Mouse (Mus musculus): ENCODE measurements around the gene Olfr711.

The Olfr711 gene

DNA sequence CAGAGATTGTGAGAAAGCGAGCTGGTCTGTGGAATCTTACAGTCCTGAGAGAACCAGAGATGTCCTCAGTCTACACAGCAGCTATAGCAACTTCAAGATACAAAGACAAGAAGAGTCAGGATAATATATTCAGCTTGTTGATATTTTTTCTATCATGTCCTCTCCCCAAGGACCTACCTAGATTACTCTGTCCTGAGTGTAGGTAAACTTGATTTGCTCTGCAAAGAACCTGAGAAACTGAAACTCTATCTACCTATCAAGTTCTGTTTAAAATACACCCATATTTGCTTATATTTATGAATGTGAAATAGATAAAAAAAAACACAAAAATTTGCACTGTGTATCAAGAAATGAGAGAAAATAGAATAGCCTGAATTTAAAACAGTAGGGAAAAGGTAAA, at the start of gene Olfr711:
TSS of gene Olfr711 (minus strand) at position 101 of the 400 bp plus-strand sequence.
- 71% methylated on average over 1 of the region's 1 CpGs for WGBS

DNA sequence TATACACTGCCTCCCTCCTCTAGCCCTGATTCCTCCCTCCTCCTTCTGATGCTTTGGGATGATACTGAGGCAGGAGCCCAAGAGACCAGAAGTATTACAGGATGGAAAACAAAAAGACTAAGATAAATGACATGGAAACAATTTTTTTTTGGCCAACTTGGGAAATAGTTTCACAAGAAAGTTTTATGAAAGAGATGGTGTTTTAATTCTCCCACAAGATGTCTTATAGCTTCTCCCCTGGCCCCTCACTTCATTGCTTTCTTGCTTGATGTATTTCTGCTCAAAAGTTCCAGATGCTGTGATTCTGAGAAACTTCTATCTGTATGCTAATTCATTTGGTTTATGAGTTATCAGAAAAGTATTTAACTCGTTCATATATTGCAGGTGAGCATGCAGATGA, 30.7 kb upstream of the Olfr711 start, which contains the start of gene Olfr2:
TSS of gene Olfr2 (minus strand) at position 101 of the 400 bp plus-strand sequence.
- whole genome bisulfite sequencing, result 48% methylated on average over 1 of the region's 1 CpGs

DNA sequence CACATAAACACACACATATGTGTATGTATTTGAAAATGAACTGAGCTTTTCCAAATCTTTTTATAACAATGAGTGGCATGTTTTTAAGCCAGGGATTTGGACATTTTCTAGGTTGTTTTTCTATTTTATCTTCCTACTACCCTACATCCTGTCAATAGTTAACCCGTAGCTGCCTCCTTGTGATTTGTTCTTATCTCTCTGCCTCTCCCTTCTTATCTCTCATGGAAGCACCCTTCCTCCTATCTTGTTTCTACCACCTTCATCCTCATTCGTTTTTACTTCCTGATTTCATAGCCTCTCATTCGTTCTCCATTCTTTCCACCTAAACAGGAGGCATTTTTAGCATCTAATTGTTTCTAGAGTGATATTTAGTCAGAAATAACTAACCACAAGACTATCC, 28.9 kb upstream of the Olfr711 start:
- 59% methylated on average over 3 of the region's 3 CpGs for WGBS

DNA sequence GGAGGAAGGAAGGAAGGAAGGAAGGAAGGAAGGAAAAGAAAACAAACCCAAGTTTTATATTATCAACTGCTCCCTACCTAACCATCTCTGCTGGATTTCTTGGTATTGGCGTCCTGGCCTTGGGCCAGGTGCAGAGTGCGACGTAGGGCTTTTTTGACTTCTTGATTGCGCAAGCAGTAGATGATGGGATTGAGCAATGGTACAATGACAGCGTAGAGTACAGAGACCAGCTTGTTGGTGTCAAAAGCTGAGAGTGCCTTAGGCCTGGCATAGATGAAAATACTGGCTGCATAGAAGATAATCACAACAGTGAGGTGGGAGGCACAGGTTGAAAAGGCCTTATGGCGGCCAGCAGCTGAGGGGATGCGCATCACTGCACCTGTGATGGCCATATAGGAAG, 25.5 kb upstream of the Olfr711 start:
- WGBS, result 87% methylated on average over 7 of the region's 7 CpGs

DNA sequence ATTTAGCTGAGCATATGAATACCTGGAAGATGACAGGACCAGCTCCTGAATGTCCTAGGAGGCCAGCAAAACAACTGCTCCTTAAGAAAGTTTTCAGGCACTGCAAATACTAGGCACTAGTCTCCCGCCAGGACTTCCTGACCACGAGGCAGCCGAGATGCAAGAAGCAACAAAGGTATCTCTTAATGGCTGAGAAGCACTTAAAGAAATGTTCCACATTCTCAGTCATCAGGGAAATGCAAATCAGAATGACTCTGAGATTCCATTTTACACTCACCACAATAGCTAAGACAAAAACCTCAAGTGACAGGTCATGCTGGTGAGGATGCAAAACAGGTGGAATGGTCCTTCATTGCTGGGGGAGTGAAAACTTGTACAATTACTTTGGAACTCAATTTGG, 10.0 kb upstream of the Olfr711 start:
- 88% methylated on average over 3 of the region's 3 CpGs for WGBS

DNA sequence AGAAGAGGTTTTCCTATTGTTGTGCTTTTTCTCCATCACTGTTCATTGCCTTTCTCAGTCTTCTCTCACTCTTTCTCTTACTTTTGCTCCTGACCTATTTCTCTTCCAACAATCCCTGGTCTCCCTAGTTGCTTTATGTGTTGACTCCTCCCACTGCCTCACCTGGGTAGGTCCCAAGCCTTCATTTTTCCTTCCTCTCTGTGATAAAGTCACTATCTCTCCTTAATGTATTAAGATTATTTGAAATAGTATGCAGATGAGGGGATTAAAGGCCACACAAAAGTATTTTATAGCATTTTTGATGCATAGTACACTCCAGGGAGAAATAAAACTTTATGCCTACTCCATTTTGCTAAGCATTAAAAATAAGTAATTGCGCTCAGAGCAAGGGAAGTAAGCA, 11.4 kb downstream of the Olfr711 start, which contains the start of gene Olfr6:
TSS of gene Olfr6 (minus strand) at position 101 of the 400 bp plus-strand sequence.
- 83% methylated on average over 1 of the region's 1 CpGs for WGBS

DNA sequence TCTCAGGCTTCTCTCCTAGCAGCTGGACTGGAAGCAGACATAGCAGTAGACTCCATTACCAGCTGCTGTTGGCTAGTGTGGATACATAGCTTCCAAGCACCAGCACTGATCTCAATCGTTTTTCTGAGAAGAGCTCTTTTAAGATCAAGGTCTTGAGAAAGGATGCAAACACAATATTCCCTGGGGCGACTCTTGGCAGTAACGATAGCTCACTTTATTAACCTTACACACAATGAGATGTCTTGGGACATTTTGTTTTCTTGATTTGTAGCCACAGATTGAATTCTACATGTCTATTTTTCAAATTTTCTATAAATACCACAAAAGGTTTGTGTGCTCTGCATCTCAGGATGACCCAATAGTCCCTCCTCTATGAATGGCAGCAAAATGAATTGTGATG, 27.0 kb downstream of the Olfr711 start, which contains the start of gene Olfr710:
TSS of gene Olfr710 (minus strand) at position 101 of the 400 bp plus-strand sequence.
- WGBS, result 73% methylated on average over 3 of the region's 3 CpGs

DNA sequence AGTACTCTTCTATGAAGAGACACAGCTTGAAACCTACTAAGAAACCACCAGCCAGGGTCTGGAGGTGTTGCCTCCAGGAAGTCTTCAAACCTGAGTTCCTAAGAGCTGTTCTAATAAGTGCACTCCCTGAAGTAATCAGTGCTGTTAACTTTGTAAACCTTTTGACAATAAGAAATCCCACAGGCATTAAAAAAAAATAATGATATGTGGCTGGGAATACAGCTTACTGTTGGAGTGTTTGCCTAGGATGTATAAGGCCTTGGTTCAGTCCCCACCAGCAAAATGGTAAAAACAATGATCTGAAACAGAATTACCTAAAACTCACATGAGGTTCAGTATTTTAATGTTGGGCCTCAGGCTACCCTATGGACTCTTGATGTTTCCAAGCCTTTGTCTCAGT, 43.1 kb downstream of the Olfr711 start, which contains the start of gene Olfr709-ps1:
TSS of gene Olfr709-ps1 (minus strand) at position 101 of the 400 bp plus-strand sequence.

DNA sequence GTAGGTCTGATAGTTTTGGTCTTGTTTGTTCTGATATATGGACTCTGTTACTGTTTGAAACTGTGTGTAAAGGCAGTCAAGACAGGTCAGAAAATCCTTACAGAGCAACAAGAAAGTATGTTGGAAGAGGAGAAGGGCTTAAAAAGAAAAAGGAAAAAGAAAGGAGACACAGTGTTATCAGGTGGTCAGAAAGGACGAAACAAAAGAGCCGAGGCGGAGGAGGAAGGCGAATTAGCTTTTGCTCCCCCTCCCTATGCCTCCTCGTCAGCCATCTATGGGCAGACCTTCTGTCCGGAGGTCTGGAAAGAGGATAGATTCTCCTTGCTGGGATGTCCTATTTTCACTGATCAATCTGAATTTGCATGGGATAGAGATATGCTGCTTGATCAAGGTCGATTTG, 54.3 kb downstream of the Olfr711 start:
- WGBS, result 87% methylated on average over 7 of the region's 7 CpGs
